Mouse (Mus musculus) olfactory bulb, adult 2 months (tissue): ENCODE results near the gene Sptlc2. TPM values are rescaled to one million over a fixed set of nuclear protein-coding genes. Genes with fewer than 3 reads are reported as not detected.
A peak's percentile ranks its signal among the peaks of the same experiment; 100 is the strongest.

Experiments
- H3K27ac ChIP-seq: fragments of 200-500 bp; 2 replicates; pipeline ENCODE4 v1.5.1; 2012; ENCODE audit warnings: low read depth, low read length; ENCODE audit not compliant: insufficient read depth
- H3K4me1 ChIP-seq: fragments of 200-500 bp; 2 replicates; pipeline ENCODE4 v1.6.1; 2012; ENCODE audit warnings: low read length; ENCODE audit not compliant: control insufficient read depth, insufficient read depth
- H3K4me3 ChIP-seq: fragments of 200-500 bp; 2 replicates; pipeline ENCODE4 v1.5.1; 2012; ENCODE audit warnings: mild to moderate bottlenecking, low read depth, low read length, moderate library complexity; ENCODE audit not compliant: insufficient read depth
- CTCF ChIP-seq: fragments of 200-500 bp; IDR thresholded peaks from 2 replicates; pipeline ENCODE4 v1.5.1; 2012; ENCODE audit warnings: low read depth, mild to moderate bottlenecking, low read length, moderate library complexity; ENCODE audit not compliant: insufficient read depth
- POLR2A ChIP-seq: fragments of 200-500 bp; IDR thresholded peaks from 2 replicates; pipeline ENCODE4 v1.6.1; 2012; ENCODE audit warnings: mild to moderate bottlenecking, low read depth, low read length, moderate library complexity; ENCODE audit not compliant: insufficient read depth
- WGBS: fragments of 180-500 bp; shearing (Covaris S2); methylation state at CpG from one replicate; pipeline ENCODE4 v1.1.7; 2018; 5-methylcytosine and 5-hydroxymethylcytosine counted together
- polyA plus RNA-seq: library from polyadenylated mRNA; stranded (reverse); fragments of >200 nt; gene quantifications from 2 replicates; pipeline ENCODE4 v1.2.4, GENCODE M21; 2012; ENCODE audit warnings: low replicate concordance; ENCODE audit not compliant: missing spikeins, insufficient read depth, insufficient read length

Gene Sptlc2
- not detected in 2 replicates for polyA plus RNA-seq

DNA sequence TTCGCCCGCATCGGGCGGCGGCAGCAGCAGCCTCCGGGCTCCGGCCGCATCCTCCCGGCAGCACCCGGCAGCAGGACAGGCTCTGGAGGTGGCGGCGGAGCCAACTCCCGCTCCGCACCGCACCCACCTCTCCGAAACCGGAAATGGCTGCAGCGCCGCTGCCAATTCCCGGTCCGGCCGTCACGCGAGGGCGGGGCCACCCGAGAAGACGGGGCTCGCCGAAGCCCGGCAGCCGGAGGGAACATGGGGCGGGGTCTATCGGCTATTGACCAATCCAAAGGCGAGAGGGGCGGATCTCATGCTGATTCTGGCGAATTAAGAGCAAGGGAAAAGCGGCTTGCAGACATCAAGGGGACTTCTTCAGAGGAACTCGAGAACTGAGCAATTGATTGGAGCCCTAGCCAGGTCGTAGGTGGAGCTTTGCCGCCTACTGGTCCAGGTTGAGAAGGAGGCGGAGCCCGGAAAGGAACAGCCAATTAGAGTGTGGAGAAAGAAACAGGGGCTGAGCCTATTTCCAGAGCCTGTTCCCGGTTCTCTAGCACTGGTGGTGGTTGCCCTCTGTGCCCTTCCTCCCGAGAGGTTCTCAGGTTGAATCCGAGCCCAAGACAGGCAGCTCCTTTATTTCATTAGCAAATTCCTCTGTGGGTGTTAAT is at the start of gene Sptlc2:
TSS of gene Sptlc2 (minus strand) at position 234 of the 653 bp plus-strand sequence.
- Histone ChIP-seq H3K4me1 (peaks cover 8% of the 10 kb centered on the region), H3K4me3 (peak within 1 kb of the TSS; percentile 80), H3K27ac (peak within 1 kb of the TSS; percentile 90)
- TF ChIP-seq CTCF (no peak), POLR2A (peak; percentile 72; the same call in 1 of the 2 replicates)
- under 1% methylated on average over 45 of the region's 45 CpGs for WGBS

DNA sequence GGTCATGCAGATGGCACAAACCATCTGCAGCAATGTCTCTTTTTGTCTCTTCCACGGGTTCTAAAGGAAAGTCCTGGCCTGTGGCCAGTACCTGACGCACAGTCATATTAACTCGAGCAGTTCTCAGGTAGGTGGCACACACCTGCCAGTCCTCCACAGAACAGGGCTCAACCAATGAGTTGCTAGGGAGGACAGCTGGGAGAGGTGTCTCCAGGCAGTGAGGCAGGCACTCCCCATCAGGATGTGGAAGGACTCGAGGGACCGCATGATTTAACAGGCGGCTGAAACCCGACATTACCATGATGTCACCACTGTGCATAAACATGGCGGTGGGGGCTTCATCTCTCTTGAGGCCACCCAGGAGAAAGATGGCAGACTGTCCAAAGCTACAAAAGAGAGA is 40.7 kb upstream of the Sptlc2 start:
- WGBS, result 72% methylated on average over 8 of the region's 8 CpGs

DNA sequence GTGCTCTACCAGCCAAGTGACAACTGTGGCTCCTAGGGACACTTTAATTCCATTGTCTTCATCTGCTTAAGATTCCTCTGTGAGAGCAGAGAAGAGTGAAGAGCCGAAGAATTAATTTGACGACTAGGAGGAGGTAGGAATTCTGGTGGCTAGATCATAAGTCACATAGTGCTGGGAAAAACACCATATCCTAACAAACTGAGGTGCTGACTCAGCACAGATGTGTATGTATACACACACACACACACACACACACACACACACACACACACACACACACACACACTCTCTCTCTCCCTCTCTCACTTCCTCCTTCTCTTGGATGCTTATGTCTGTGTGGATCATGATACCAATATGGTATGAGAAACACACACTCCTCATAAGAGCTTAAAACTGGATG is 40.1 kb upstream of the Sptlc2 start:
- Histone ChIP-seq H3K4me3 (no peak overlapping the region), H3K27ac (no peak overlapping the region)

More for the DNA sequence above, 40.7 kb upstream of the Sptlc2 start:
- Histone ChIP-seq H3K4me1 (no peaks in the 10 kb centered on the region), H3K4me3 (no peak overlapping the region), H3K27ac (no peak overlapping the region)
- TF ChIP-seq POLR2A (no peak), CTCF (no peak)

DNA sequence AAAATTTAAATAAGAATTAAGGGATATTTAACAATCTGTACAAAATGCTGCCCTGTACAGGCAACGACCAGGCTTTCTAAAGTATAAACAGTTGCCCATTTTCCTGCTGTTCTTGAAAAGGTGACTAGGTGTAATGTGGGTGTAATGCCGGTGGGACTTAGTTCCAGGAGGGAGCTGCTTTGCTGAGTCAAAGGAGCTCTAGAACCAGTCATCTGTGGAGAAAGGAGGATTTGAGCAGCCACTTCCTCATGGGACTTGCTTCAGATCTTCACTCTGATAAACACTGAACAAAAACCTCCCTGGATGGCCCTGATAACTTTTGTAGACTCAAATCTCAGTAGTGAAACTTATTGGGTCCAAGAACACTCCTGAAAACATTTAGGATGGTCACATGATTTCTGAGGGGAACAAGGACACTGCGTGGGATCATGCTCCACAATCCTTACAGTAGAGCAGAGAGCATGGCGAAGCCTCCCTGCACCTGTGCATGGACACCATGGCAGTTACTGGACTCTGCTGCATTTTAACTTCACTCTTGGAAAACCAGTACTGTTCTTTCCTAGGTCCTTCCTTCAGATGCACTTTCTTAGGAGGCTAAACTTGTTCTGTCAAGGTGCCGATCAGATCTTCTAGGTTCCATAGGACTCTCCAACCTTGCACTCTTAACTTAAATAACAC is 38.3 kb upstream of the Sptlc2 start:
- H3K27ac ChIP-seq, result no peak overlapping the region
- TF ChIP-seq POLR2A (no peak), CTCF (no peak)
- H3K4me3 ChIP-seq, result no peak overlapping the region
- no peaks in the 10 kb centered on the region for H3K4me1 ChIP-seq
- 79% methylated on average over 5 of the region's 5 CpGs for WGBS

More for the DNA sequence above, 40.1 kb upstream of the Sptlc2 start:
- H3K4me1 ChIP-seq, result no peaks in the 10 kb centered on the region
- TF ChIP-seq CTCF, result no peak
- no peak for TF ChIP-seq POLR2A
- WGBS, result 83% methylated on average over 2 of the region's 2 CpGs

DNA sequence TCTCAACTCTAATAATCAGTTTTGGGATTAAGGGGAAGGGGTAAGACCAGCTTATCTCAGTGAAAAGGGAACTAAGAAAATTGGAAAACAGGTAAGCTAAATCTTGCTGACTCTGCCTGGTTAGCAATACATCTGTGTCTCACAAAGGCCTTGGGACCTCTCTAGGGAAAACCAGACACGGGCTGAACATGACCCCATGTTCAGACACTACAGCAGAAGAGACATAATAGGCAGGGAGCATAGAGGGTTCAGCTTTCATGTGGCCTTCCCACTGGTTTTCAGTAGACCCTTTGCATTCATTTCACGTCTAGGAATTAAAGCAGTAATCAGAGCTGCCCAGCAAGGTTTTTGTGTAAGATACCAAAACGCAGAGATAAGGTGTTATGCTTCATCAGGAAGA is 36.4 kb upstream of the Sptlc2 start:
- no peaks in the 10 kb centered on the region for H3K4me1 ChIP-seq
- 36% methylated on average over 3 of the region's 3 CpGs for WGBS
- TF ChIP-seq POLR2A (no peak), CTCF (no peak)
- no peak overlapping the region for H3K4me3 ChIP-seq
- H3K27ac ChIP-seq, result no peak overlapping the region

DNA sequence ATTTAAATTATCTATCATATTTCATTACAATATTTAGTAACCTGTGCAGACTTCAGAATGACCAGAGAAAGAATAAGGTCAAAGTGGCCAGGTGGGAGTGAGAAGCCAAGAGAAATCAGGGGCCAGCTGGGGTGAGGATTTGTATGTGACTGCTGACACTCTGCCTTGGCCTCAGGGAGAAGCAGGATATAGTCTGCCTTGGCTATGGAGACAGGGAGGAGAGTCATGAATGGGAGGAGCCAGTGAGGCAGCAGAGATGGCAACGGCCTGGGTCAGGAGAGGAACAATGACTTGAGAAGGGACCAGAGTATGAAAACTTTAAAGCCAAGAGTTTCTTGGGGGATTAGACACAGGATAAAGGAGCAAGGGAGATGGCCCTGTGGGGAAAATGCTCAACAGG is 35.5 kb upstream of the Sptlc2 start:
- Histone ChIP-seq H3K27ac (no peak overlapping the region), H3K4me3 (no peak overlapping the region), H3K4me1 (peaks cover 5% of the 10 kb centered on the region; the same call in 1 of the 2 replicates)
- TF ChIP-seq POLR2A (no peak), CTCF (no peak)
- WGBS, result 30% methylated on average over 1 of the region's 1 CpGs

DNA sequence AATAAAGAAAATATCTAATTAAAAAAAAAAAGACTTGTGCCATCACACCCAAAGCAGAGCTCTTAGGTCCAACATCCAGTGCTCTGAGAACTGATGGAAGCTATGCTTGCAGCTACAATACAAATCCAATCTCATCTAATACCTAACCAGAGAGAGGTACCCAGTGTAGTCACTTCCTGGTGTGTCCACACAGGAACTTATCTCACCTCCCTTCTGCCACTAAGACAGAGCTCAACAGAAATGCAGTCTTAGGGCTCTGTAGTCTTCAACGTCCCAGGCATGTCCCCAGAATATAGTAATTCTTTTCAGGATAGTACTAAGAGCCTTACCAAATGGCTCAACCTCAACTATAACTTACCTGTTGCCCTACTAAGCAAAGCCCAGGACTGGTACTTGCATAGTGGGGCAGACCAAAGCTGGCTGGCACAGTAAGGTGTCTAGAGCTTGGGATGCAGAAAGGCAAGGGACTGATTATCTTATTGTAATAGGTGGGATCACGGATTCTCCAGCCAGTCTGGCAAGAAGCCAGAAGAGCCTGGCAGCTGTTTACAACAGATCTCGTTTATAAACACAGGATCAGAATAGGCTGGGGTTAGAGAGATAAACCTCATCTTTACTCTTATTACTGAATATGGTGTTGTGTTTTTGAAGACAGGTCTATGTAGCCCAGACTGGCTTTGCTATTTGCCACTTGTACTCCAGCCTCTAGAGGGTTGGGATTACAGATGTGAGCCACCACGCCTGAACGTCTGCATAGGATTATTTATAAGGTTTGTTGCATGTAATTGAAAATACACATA is 33.8 kb upstream of the Sptlc2 start:
- WGBS, result 54% methylated on average over 5 of the region's 5 CpGs
- TF ChIP-seq CTCF (no peak), POLR2A (no peak)
- H3K4me3 ChIP-seq, result no peak overlapping the region
- H3K4me1 ChIP-seq, result peaks cover 6% of the 10 kb centered on the region; the same call in 1 of the 2 replicates
- H3K27ac ChIP-seq, result no peak overlapping the region

DNA sequence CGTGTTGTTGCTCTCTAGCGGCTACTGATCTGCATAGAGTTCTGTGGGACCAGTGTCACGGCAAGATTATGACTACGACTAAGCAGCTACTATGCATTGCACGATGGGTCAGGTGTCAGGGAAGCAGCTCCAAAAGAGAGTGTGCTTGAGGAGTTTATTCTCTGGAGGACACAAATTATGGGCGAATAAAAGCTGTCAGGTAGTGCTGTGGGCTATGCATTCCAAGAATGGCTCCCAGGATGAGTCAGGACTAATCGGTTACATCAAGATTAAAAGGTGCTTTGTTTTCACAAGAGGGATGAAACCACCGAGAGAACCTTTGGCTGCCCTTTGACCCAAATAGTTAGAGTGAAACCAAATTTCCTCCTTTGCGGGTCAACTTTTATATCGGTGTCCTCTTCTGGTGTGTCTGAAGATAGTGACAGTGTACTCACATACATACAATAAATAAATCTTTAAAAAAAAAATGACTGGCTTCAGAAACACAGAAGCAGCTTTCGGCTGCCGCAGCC is 31.9 kb upstream of the Sptlc2 start:
- 71% methylated on average over 12 of the region's 12 CpGs for WGBS
- Histone ChIP-seq H3K4me3 (no peak overlapping the region), H3K4me1 (peaks cover 6% of the 10 kb centered on the region; the same call in 1 of the 2 replicates), H3K27ac (no peak overlapping the region)
- TF ChIP-seq POLR2A (no peak), CTCF (no peak)

DNA sequence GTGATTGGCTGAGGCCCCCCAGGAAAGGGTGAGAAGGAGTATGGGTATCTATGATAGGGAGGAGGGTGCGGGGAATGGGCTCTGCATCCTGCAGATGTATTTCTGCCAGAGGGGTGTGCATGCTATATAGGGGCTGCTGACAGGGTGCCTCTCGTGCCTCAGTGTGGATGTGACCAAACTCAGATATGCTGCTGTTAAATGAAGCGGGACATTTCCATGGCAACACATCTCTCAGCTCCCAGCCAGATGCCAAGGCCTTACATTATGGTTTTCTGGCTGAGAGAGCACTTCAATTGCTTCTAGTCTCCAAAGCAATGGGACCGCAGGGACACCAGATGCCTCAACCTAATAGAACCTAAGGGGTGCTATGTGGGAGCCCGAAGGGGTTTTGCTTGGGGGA is 30.8 kb upstream of the Sptlc2 start:
- TF ChIP-seq POLR2A (no peak), CTCF (no peak)
- peak overlapping the region; percentile 59; the same call in 1 of the 2 replicates for H3K27ac ChIP-seq
- WGBS, result 26% methylated on average over 5 of the region's 5 CpGs

More for the DNA sequence above, 30.8 kb upstream of the Sptlc2 start:
- H3K4me1 ChIP-seq, result peaks cover 6% of the 10 kb centered on the region; the same call in 1 of the 2 replicates
- H3K4me3 ChIP-seq, result no peak overlapping the region
